Mouse (Mus musculus): Measurements from ENCODE around the gene Maml3. TPM values are rescaled to one million over a fixed set of nuclear protein-coding genes. Genes with fewer than 3 reads are reported as not detected.

Gene Maml3
- total RNA-seq, 2 experiments from 2014 or later, result 9.9 to 10.1 TPM

- intact Hi-C loops (cut with DNase I), result no loop called here
- no peak for DNase-seq (ENCODE audit: low spot score in 2 of 2)
These were observed 44.0 kb downstream of the Maml3 start for GRCm38 (mm10) chr3:52060886-52061285.

DNA sequence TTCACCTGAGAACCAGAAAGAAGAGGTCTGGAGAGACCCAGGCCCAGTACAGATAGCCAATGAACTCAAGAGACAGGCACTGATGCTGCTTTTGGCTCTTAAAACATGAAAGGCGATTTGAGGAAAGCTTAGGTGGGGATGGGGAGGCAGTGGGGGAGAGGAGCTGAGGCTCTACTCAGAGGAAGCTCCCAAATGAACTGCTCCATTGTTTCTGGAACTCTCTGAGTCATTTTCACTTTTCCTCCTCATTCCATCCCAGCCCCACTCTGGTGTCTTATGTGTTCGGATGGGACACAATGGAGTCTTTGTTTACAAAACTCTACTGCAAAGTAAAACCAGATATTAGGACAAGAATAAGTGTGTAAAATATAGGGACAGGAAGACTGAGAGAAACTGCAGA, 53.1 kb downstream of the Maml3 start:
- no peak for DNase-seq (ENCODE audit: low spot score in 2 of 2)
- intact Hi-C loops (cut with DNase I), result no loop called here

GRCm38 (mm10) chr3:52048082-52048481, 56.8 kb downstream of the Maml3 start:
- peak in 1 of 2 experiments; percentile 88 for DNase-seq (ENCODE audit: low spot score in 2 of 2)
- intact Hi-C loops (cut with DNase I), result loop anchor here (5.0 kb wide), 2 partner anchors 39 to 149 kb away; no protein-coding TSS in a partner anchor

- DNase-seq (ENCODE audit: low spot score in 2 of 2), result peak in 1 of 2 experiments; percentile 27
- intact Hi-C loops (cut with DNase I), result loop anchor here (5.0 kb wide), 2 partner anchors 40 to 150 kb away; no protein-coding TSS in a partner anchor
These were observed 57.3 kb downstream of the Maml3 start for GRCm38 (mm10) chr3:52047537-52047936.

- peak; percentile 92 to 94 for DNase-seq (ENCODE audit: low spot score in 2 of 2)
- intact Hi-C loops (cut with DNase I), result loop anchor here (1.0 to 5.0 kb wide), 3 partner anchors 40 to 150 kb away; no protein-coding TSS in a partner anchor
These were observed 57.9 kb downstream of the Maml3 start for GRCm38 (mm10) chr3:52046895-52047372.

- intact Hi-C loops (cut with DNase I), result loop anchor here (1.0 to 5.0 kb wide), 3 partner anchors 41 to 151 kb away; no protein-coding TSS in a partner anchor
- DNase-seq (ENCODE audit: low spot score in 2 of 2), result peak; percentile 81 to 97
These were observed 58.7 kb downstream of the Maml3 start for GRCm38 (mm10) chr3:52046027-52046700.

- intact Hi-C loops (cut with DNase I), result loop anchor here (5.0 kb wide), 2 partner anchors 42 to 152 kb away; no protein-coding TSS in a partner anchor
- DNase-seq (ENCODE audit: low spot score in 2 of 2), result peak in 1 of 2 experiments; percentile 10
These were observed 59.6 kb downstream of the Maml3 start for GRCm38 (mm10) chr3:52045221-52045641.

- intact Hi-C loops (cut with DNase I), result loop anchor here (5.0 kb wide), 2 partner anchors 43 to 153 kb away; no protein-coding TSS in a partner anchor
These were observed 60.2 kb downstream of the Maml3 start for GRCm38 (mm10) chr3:52044651-52045050.

DNA sequence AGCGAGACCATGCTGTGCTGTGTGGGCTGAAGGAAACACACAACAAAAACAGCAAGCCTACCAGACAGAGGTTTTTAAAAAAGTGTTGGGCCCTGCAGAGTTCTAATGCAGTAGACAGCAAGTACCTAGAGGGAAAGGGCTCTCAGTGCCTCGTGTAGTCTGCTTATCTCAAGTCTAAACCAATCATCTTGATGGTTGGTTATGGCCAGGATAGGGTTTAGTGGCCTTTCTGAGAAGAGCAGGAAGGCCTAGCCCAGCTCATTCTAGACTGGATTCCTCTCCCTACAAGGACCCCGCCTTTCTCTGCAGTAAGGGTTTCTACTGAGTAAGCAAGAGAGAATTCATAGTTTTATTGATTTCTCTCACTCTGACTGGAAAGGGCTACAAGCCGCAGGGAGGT, 61.0 kb downstream of the Maml3 start:
- no peak for DNase-seq (ENCODE audit: low spot score in 2 of 2)
- intact Hi-C loops (cut with DNase I), result no loop called here

More at GRCm38 (mm10) chr3:52044651-52045050, 60.2 kb downstream of the Maml3 start:
- DNase-seq (ENCODE audit: low spot score in 2 of 2), result no peak

- no peak for DNase-seq (ENCODE audit: low spot score in 2 of 2)
These were observed 62.2 kb downstream of the Maml3 start for GRCm38 (mm10) chr3:52042680-52043079.

DNA sequence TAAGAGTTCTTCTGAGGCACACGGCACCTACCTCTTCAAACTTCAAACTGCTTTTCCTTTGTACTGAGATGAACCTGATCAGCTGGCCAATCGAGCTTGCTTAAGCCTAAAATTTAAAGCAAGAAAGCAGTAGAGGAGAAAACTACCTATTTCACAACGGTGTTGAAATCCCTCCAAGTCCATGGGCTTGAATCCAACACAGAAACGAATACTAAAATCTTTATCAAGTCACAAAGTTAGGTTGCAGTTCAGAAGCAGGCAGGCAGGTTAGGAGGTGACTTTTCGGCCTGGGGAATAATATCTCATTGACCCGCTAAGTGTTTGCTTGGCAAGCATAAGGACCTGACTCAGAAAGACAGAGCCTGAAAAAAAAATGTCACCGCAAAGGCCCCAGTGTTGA, 64.9 kb downstream of the Maml3 start:
- DNase-seq (ENCODE audit: low spot score in 2 of 2), result no peak
- intact Hi-C loops (cut with DNase I), result no loop called here

More at GRCm38 (mm10) chr3:52042680-52043079, 62.2 kb downstream of the Maml3 start:
- intact Hi-C loops (cut with DNase I), result no loop called here

- intact Hi-C loops (cut with DNase I), result no loop called here
- no peak for DNase-seq (ENCODE audit: low spot score in 2 of 2)
These were observed 67.6 kb downstream of the Maml3 start for GRCm38 (mm10) chr3:52037260-52037659.

DNA sequence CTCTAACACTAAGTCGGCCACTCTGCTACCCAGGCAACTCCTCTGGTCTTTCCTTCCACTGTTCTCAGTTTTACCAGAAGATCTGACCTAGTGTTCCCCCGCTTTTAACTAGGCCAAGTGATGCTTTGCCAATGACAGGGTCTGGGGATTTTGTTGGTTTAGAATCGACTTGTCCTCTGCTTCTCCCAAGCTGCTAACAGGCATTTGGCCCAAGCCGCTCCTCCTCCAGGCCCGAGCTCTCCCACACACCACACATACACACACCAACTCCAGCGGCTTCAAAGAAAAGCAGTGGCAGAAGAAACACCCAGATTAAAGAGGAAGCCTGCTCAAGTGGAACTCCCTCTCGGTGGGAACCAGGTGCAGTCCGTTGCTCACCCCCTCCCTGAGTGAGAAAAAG, 69.5 kb downstream of the Maml3 start:
- peak in 1 of 2 experiments; percentile 65 for DNase-seq (ENCODE audit: low spot score in 2 of 2)
- intact Hi-C loops (cut with DNase I), result no loop called here

DNA sequence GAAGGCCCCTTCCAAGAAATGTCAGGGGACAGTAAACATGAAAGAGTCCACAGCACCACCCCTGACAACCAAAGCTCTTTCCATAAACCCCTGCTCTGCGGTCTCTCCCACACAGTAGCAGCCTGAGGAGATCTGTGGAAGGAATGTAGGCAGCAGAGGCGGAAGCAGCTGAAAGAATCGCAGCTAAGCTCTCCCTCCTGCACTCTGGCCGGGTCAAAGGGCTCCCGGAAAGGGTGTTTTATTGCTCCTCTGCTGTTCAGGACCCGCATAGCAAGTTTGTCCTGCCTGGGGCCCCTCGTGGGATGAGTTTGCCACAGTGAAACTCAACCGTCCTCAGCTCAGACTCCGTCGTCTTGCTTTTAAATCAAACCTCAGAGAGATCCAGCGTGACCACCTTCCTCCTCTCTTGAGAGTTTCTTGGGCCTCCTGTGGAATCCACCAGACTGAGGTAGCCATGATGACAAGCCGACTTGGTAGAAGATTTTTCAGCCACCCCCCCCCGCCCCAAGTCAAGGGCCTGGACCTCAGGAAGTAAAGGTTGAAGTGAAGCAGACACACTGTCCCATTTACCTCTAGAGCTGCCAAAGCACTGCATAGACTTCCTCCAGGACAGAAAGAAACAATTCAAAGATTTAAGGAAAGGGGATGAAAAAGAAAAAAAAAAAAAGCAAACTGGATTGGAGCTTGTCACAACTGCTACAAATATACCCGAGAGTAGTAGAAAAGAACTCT, 70.9 kb downstream of the Maml3 start:
- intact Hi-C loops (cut with DNase I), result no loop called here
- DNase-seq (ENCODE audit: low spot score in 2 of 2), result no peak

GRCm38 (mm10) chr3:52031327-52031726, 73.5 kb downstream of the Maml3 start:
- DNase-seq (ENCODE audit: low spot score in 2 of 2), result no peak
- intact Hi-C loops (cut with DNase I), result no loop called here

DNA sequence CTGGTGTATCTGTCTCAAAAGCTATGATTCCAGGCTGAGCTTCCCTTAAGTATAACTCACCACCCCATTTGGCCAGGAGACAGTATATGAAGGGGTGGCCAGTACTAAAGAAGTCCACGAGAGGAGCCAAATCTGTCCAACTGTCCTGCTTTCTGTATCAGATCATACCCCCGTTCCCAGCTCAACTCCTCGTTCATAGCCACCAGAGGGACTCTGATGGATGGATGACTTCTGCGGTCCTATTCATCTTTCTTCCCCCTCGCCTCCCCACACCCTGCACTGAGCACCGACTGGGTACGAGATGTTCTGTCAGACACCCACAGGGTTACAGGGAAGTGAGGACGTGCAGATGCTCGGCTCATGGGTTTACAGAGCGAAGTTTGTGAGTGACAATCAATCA, 74.8 kb downstream of the Maml3 start:
- intact Hi-C loops (cut with DNase I), result no loop called here
- DNase-seq (ENCODE audit: low spot score in 2 of 2), result no peak

GRCm38 (mm10) chr3:52029661-52030081, 75.2 kb downstream of the Maml3 start:
- DNase-seq (ENCODE audit: low spot score in 2 of 2), result peak in 1 of 2 experiments; percentile 85
- intact Hi-C loops (cut with DNase I), result loop anchor here (2.0 to 5.0 kb wide), 2 partner anchors 73 to 169 kb away; no protein-coding TSS in a partner anchor

DNA sequence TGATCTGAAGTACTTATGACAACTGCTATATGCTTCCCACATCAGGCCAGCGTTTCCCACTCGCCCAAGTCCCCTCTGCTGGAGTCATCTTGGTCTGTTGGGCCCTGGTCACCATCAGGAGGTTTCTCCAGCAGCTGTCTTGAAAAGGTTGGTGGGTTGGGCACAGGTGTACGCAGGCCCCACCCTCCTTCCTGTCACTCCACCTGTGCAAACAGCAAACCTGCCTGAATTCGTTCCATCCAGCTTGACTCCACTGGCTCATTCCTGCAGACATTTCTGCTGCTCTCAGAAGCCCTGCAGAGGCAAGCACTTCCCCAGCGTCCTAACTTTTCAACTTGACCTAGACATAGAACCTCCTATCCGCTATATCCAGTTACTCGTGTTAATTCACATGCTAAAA, 76.9 kb downstream of the Maml3 start:
- no peak for DNase-seq (ENCODE audit: low spot score in 2 of 2)
- intact Hi-C loops (cut with DNase I), result loop anchor here (2.0 to 5.0 kb wide), 2 partner anchors 74 to 171 kb away; no protein-coding TSS in a partner anchor

DNA sequence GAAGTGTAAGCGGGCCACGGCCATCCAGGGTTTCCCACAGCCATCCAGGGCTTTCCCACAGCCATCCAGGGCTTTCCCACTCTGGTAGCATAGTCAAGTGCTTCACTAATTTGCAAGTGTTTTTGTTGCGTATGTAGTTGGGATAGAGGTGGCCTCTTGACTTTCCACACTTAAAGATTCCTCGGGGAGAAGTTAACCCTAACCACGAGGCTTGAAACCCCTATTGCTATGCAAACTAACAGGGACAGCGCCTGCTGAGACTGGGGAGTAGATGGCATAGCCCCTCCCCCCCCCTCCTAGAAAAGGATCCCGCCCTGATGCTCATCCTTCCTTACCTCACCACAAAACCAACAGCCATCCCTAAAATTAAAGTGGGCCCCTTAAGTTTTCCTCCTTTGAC, 82.4 kb downstream of the Maml3 start:
- intact Hi-C loops (cut with DNase I), result no loop called here
- no peak for DNase-seq (ENCODE audit: low spot score in 2 of 2)

GRCm38 (mm10) chr3:52018103-52018439, 86.8 kb downstream of the Maml3 start:
- intact Hi-C loops (cut with DNase I), result no loop called here
- DNase-seq (ENCODE audit: low spot score in 2 of 2), result no peak
